Mouse (Mus musculus) hindlimb bud, embryonic 11.5 days (tissue): Measurements from ENCODE around the gene Tbc1d25.

ENCODE experiments used
- DNase-seq: peaks from one replicate; pipeline ENCODE4 v3.0.0-alpha.2; 2012; ENCODE audit warnings: low read depth, low spot score; ENCODE audit errors: extremely low spot score

Gene Tbc1d25

DNA sequence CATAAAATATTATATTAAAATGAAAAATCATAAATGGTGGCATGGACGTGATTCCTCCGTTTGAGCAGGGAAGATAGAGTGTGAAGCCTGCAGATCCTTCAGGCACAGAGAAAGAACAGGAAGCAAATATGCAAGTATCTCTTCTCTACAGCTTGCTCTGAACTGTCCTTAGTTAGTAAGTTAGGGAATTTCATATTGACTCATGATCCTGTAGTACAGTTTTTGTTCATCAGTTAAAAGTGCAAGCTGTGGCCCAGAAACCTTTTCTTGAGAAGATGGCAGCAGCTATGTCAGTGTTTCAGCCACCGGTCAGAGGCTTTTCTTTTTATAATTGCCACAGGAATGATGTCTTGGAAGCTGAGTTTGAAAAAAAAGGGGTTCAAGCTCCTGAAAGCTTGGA, 71.0 kb downstream of the Tbc1d25 start:
- DNase-seq: no peak
